Mouse (Mus musculus) MEL (cell line): ENCODE data around the gene Lrrn4cl. TPM values are rescaled to one million over a fixed set of nuclear protein-coding genes. Genes with fewer than 3 reads are reported as not detected.

Experiments used
- DNase-seq: peaks from one replicate; pipeline ENCODE4 v3.0.0; 2011; ENCODE audit warnings: low read depth, low spot score
- H3K27ac ChIP-seq: 2 replicates; pipeline ENCODE4 v1.5.1; 2012; ENCODE audit warnings: low read depth, mild to moderate bottlenecking, control low read depth, low read length, moderate library complexity; ENCODE audit not compliant: control insufficient read depth
- H3K27me3 ChIP-seq, 2 experiments: fragments of 150-350 bp in 1 of 2; sonication (generic) in 1 of 2; 2 replicates each; pipeline ENCODE4 v1.6.1; 2012; ENCODE audit warnings: low read length in 2 of 2, mild to moderate bottlenecking in 2 of 2, improper control_type of control experiment in 1 of 2, moderate library complexity in 1 of 2; ENCODE audit not compliant: insufficient read depth in 2 of 2, control insufficient read depth in 1 of 2
- H3K36me3 ChIP-seq, 2 experiments: 2 replicates each; pipeline ENCODE4 v1.6.1; 2012 to 2014; ENCODE audit warnings: low read length in 2 of 2, improper control_type of control experiment in 1 of 2, inconsistent platforms in 1 of 2, mild to moderate bottlenecking in 1 of 2; ENCODE audit not compliant: insufficient read depth in 2 of 2, control insufficient read depth in 1 of 2
- H3K4me1 ChIP-seq, 2 experiments: fragments of 150-350 bp in 1 of 2; sonication (generic) in 1 of 2; 2 replicates each; pipeline ENCODE4 v1.6.1; 2012; ENCODE audit warnings: low read length in 2 of 2, improper control_type of control experiment in 1 of 2, mild to moderate bottlenecking in 1 of 2; ENCODE audit not compliant: insufficient read depth in 2 of 2, control insufficient read depth in 1 of 2
- H3K4me3 ChIP-seq, 2 experiments: fragments of 150-350 bp in 1 of 2; sonication (generic) in 1 of 2; 2 replicates each; pipeline ENCODE4 v1.5.1; 2012; ENCODE audit warnings: low read depth in 2 of 2, low read length in 2 of 2, mild to moderate bottlenecking in 2 of 2, moderate library complexity in 2 of 2, control low read depth in 1 of 2, improper control_type of control experiment in 1 of 2; ENCODE audit not compliant: control insufficient read depth in 1 of 2, insufficient read depth in 1 of 2
- H3K79me2 ChIP-seq: 2 replicates; pipeline ENCODE4 v1.6.1; 2012; ENCODE audit warnings: mild to moderate bottlenecking, low read length, moderate library complexity; ENCODE audit not compliant: control insufficient read depth, poor library complexity, insufficient read depth
- H3K9ac ChIP-seq: 2 replicates; pipeline ENCODE4 v1.6.1; 2012; ENCODE audit warnings: low read depth, mild to moderate bottlenecking, control low read depth, low read length, moderate library complexity; ENCODE audit not compliant: control insufficient read depth, poor library complexity, severe bottlenecking
- H3K9me3 ChIP-seq: fragments of 150-350 bp; sonication (generic); replicated peaks from 2 replicates; pipeline ENCODE4 v1.6.1; 2012; ENCODE audit warnings: mild to moderate bottlenecking, low read length, improper control_type of control experiment, moderate library complexity; ENCODE audit not compliant: insufficient read depth
- CHD1 ChIP-seq: IDR thresholded peaks from 2 replicates; pipeline ENCODE4 v1.6.1; 2012; ENCODE audit warnings: low read depth, mild to moderate bottlenecking, inconsistent platforms, low read length, improper control_type of control experiment
- CHD2 ChIP-seq: IDR thresholded peaks from 2 replicates; pipeline ENCODE4 v1.6.1; 2011; ENCODE audit warnings: low read length, improper control_type of control experiment
- GATA1 ChIP-seq: IDR thresholded peaks from 2 replicates; pipeline ENCODE4 v1.6.1; 2011; ENCODE audit warnings: low read depth, low read length, improper control_type of control experiment
- MAZ ChIP-seq: IDR thresholded peaks from 2 replicates; pipeline ENCODE4 v1.6.1; 2012; ENCODE audit warnings: low read depth, mild to moderate bottlenecking, inconsistent platforms, low read length, improper control_type of control experiment
- RCOR1 ChIP-seq: IDR thresholded peaks from 2 replicates; pipeline ENCODE4 v1.6.1; 2012; ENCODE audit warnings: low read depth, mild to moderate bottlenecking, inconsistent platforms, low read length, improper control_type of control experiment
- SMC3 ChIP-seq: IDR thresholded peaks from 2 replicates; pipeline ENCODE4 v1.6.1; 2011; ENCODE audit warnings: low read depth, low read length, improper control_type of control experiment
- TAL1 ChIP-seq: IDR thresholded peaks from 2 replicates; pipeline ENCODE4 v1.6.1; 2012; ENCODE audit warnings: mild to moderate bottlenecking, inconsistent platforms, low read length, moderate library complexity, mixed read lengths
- TCF12 ChIP-seq: IDR thresholded peaks from 2 replicates; pipeline ENCODE4 v1.6.1; 2014; ENCODE audit warnings: low read depth, mild to moderate bottlenecking, inconsistent platforms, low read length, improper control_type of control experiment, moderate library complexity
- ZMIZ1 ChIP-seq: IDR thresholded peaks from 2 replicates; pipeline ENCODE4 v1.6.1; 2012; ENCODE audit warnings: low read depth, mild to moderate bottlenecking, inconsistent platforms, low read length, improper control_type of control experiment, moderate library complexity
- polyA plus RNA-seq, 2 experiments: library from polyadenylated mRNA; stranded (reverse) in 1 of 2; unstranded in 1 of 2; fragments of >175 nt in 1 of 2; fragments of >200 nt in 1 of 2; gene quantifications; 2 replicates each; pipeline versions ENCODE4 v1.2.1 to v1.2.4; 2012; ENCODE audit warnings: low replicate concordance in 2 of 2, low read depth in 1 of 2; ENCODE audit not compliant: insufficient read length in 2 of 2, insufficient read depth in 1 of 2, missing spikeins in 1 of 2
- total RNA-seq: library from RNA; depleted of rRNA; stranded (reverse); fragments of 300-350 nt; gene quantifications from 2 replicates; pipeline ENCODE4 v1.2.3, GENCODE M21; 2012; rRNA removed

The Lrrn4cl gene
- total and polyA plus RNA-seq, 3 experiments = 0.15 to 0.54 TPM; not detected in 1

- H3K4me1 ChIP-seq = peaks cover 2 to 6% of the 10 kb centered on the region in 2 experiments; a peak in 3 of 4 replicates
- no peak overlapping the region for H3K9ac ChIP-seq
- TF ChIP-seq MAZ (no peak), TAL1 (no peak), TCF12 (no peak), ZMIZ1 (no peak), RCOR1 (no peak), CHD1 (no peak), GATA1 (no peak), SMC3 (no peak), CHD2 (no peak)
These were observed 52.8 kb downstream of the Lrrn4cl start for GRCm38 (mm10) chr19:8903412-8903811.

More at GRCm38 (mm10) chr19:8903412-8903811, 52.8 kb downstream of the Lrrn4cl start:
- H3K36me3 ChIP-seq = peaks cover 11 to 14% of the 10 kb centered on the region in 2 experiments
- DNase-seq = no peak
- no peaks in the 10 kb centered on the region for H3K27me3 ChIP-seq
- H3K27ac ChIP-seq = no peak overlapping the region
- H3K9me3 ChIP-seq = no peaks in the 10 kb centered on the region
- no peak overlapping the region for H3K4me3 ChIP-seq
- H3K79me2 ChIP-seq = peaks cover 16% of the 10 kb centered on the region

Other genes starting within 250 kb of the Lrrn4cl start
Only the 30 nearest of the 33 such genes appear.
- gene Slc3a2, start 127.4 kb upstream of the Lrrn4cl start, total RNA-seq = 164 and 253 TPM in 2 replicates
- gene Slc3a2, start 127.4 kb upstream of the Lrrn4cl start, polyA plus RNA-seq = 100 to 1,000 TPM; 428 to 670 TPM
- 158 and 208 TPM in 2 replicates for gene Wdr74, start 114.9 kb upstream of the Lrrn4cl start, total RNA-seq
- 100 to 1,000 TPM; 208 to 803 TPM for gene Wdr74, start 114.9 kb upstream of the Lrrn4cl start, polyA plus RNA-seq
- 3.0 and 3.3 TPM in 2 replicates for gene 1700092M07Rik, start 110.0 kb upstream of the Lrrn4cl start, total RNA-seq
- 1 to 10 TPM in 1 of 2 experiments, not detected in 1; 4.3 TPM for gene 1700092M07Rik, start 110.0 kb upstream of the Lrrn4cl start, polyA plus RNA-seq
- gene Stx5a, start 109.4 kb upstream of the Lrrn4cl start, total RNA-seq = 27.5 and 28.7 TPM in 2 replicates
- 10 to 100 TPM in 1 of 2 experiments, not detected in 1; 50.0 TPM for gene Stx5a, start 109.4 kb upstream of the Lrrn4cl start, polyA plus RNA-seq
- 107 and 122 TPM in 2 replicates for gene Nxf1, start 93.7 kb upstream of the Lrrn4cl start, total RNA-seq
- gene Nxf1, start 93.7 kb upstream of the Lrrn4cl start, polyA plus RNA-seq = 100 to 1,000 TPM; 231 to 296 TPM
- gene Tmem223, start 79.8 kb upstream of the Lrrn4cl start, total RNA-seq = 7.5 and 7.8 TPM in 2 replicates
- 10 to 100 TPM in 1 of 2 experiments, not detected in 1; 23.2 TPM for gene Tmem223, start 79.8 kb upstream of the Lrrn4cl start, polyA plus RNA-seq
- gene Tmem179b, start 76.3 kb upstream of the Lrrn4cl start, total RNA-seq = 49.2 and 60.0 TPM in 2 replicates
- gene Tmem179b, start 76.3 kb upstream of the Lrrn4cl start, polyA plus RNA-seq = 100 to 1,000 TPM in 1 of 2 experiments, not detected in 1; 101 TPM
- gene Taf6l, start 64.4 kb upstream of the Lrrn4cl start, total RNA-seq = 15.3 and 18.3 TPM in 2 replicates
- 10 to 100 TPM in 1 of 2 experiments, not detected in 1; 25.5 TPM for gene Taf6l, start 64.4 kb upstream of the Lrrn4cl start, polyA plus RNA-seq
- gene Polr2g, start 52.2 kb upstream of the Lrrn4cl start, total RNA-seq = 165 and 188 TPM in 2 replicates
- 100 to 1,000 TPM in 1 of 2 experiments, not detected in 1; 181 TPM for gene Polr2g, start 52.2 kb upstream of the Lrrn4cl start, polyA plus RNA-seq
- gene Zbtb3, start 48.2 kb upstream of the Lrrn4cl start, total RNA-seq = 2.6 and 2.9 TPM in 2 replicates
- 1 to 10 TPM in 1 of 2 experiments, not detected in 1; 2.4 TPM for gene Zbtb3, start 48.2 kb upstream of the Lrrn4cl start, polyA plus RNA-seq
- 22.9 and 24.2 TPM in 2 replicates for gene Ttc9c, start 31.4 kb upstream of the Lrrn4cl start, total RNA-seq
- 10 to 100 TPM in 1 of 2 experiments, not detected in 1; 29.8 TPM for gene Ttc9c, start 31.4 kb upstream of the Lrrn4cl start, polyA plus RNA-seq
- gene Hnrnpul2, start 30.8 kb upstream of the Lrrn4cl start, total RNA-seq = 39.4 and 44.6 TPM in 2 replicates
- gene Hnrnpul2, start 30.8 kb upstream of the Lrrn4cl start, polyA plus RNA-seq = 100 to 1,000 TPM; 106 to 174 TPM
- 0.23 TPM in 1 of 2 replicates, not detected in the other for gene AC129217.1, start 21.0 kb upstream of the Lrrn4cl start, total RNA-seq
- 10 to 100 TPM in 1 of 2 experiments, not detected in 1; 53.4 TPM for gene AC129217.1, start 21.0 kb upstream of the Lrrn4cl start, polyA plus RNA-seq
- 26.0 and 29.5 TPM in 2 replicates for gene Bscl2, start 13.3 kb upstream of the Lrrn4cl start, total RNA-seq
- 10 to 100 TPM in 1 of 2 experiments, not detected in 1; 51.3 TPM for gene Bscl2, start 13.3 kb upstream of the Lrrn4cl start, polyA plus RNA-seq
- gene Gng3, start 11.6 kb upstream of the Lrrn4cl start, total RNA-seq = 0.15 and 0.29 TPM in 2 replicates
- 1 to 10 TPM in 1 of 2 experiments, not detected in 1; 2.5 TPM for gene Gng3, start 11.6 kb upstream of the Lrrn4cl start, polyA plus RNA-seq
- gene Ubxn1, start 20.7 kb downstream of the Lrrn4cl start, total RNA-seq = 179 and 187 TPM in 2 replicates
- 100 to 1,000 TPM in 1 of 2 experiments, not detected in 1; 366 TPM for gene Ubxn1, start 20.7 kb downstream of the Lrrn4cl start, polyA plus RNA-seq
- 46.3 and 49.4 TPM in 2 replicates for gene Uqcc3, start 30.2 kb downstream of the Lrrn4cl start, total RNA-seq
- gene Uqcc3, start 30.2 kb downstream of the Lrrn4cl start, polyA plus RNA-seq = 10 to 100 TPM in 1 of 2 experiments, not detected in 1; 55.0 TPM
- 10.3 and 15.5 TPM in 2 replicates for gene Lbhd1, start 33.0 kb downstream of the Lrrn4cl start, total RNA-seq
- 100 to 1,000 TPM in 1 of 2 experiments, 10 to 100 TPM in 1; 46.5 to 123 TPM for gene Lbhd1, start 33.0 kb downstream of the Lrrn4cl start, polyA plus RNA-seq
- gene Gm49403, start 33.2 kb downstream of the Lrrn4cl start, total RNA-seq = not detected in 2 replicates
- not detected for gene Gm49403, start 33.2 kb downstream of the Lrrn4cl start, polyA plus RNA-seq
- 171 and 184 TPM in 2 replicates for gene 1810009A15Rik, start 38.1 kb downstream of the Lrrn4cl start, total RNA-seq
- gene 1810009A15Rik, start 38.1 kb downstream of the Lrrn4cl start, polyA plus RNA-seq = 100 to 1,000 TPM in 1 of 2 experiments, not detected in 1; 189 TPM
- 0.77 TPM in 1 of 2 replicates, not detected in the other for gene Gm49416, start 38.2 kb downstream of the Lrrn4cl start, total RNA-seq
- gene Gm49416, start 38.2 kb downstream of the Lrrn4cl start, polyA plus RNA-seq = 10 to 100 TPM in 1 of 2 experiments, not detected in 1; 31.2 TPM
- 38.1 and 43.9 TPM in 2 replicates for gene Ints5, start 42.2 kb downstream of the Lrrn4cl start, total RNA-seq
- 10 to 100 TPM in 1 of 2 experiments, not detected in 1; 51.5 TPM for gene Ints5, start 42.2 kb downstream of the Lrrn4cl start, polyA plus RNA-seq
- 104 and 122 TPM in 2 replicates for gene Ganab, start 47.3 kb downstream of the Lrrn4cl start, total RNA-seq
- 100 to 1,000 TPM in 1 of 2 experiments, not detected in 1; 123 TPM for gene Ganab, start 47.3 kb downstream of the Lrrn4cl start, polyA plus RNA-seq
- 21.0 and 26.2 TPM in 2 replicates for gene B3gat3, start 69.6 kb downstream of the Lrrn4cl start, total RNA-seq
- 10 to 100 TPM in 1 of 2 experiments, not detected in 1; 35.4 TPM for gene B3gat3, start 69.6 kb downstream of the Lrrn4cl start, polyA plus RNA-seq
- gene Rom1, start 78.6 kb downstream of the Lrrn4cl start, total RNA-seq = 1.6 and 4.1 TPM in 2 replicates
- 1 to 10 TPM in 1 of 2 experiments, not detected in 1; 3.1 TPM for gene Rom1, start 78.6 kb downstream of the Lrrn4cl start, polyA plus RNA-seq
- gene Eml3, start 78.8 kb downstream of the Lrrn4cl start, total RNA-seq = 13.0 and 16.6 TPM in 2 replicates
- 10 to 100 TPM in 1 of 2 experiments, not detected in 1; 23.4 TPM for gene Eml3, start 78.8 kb downstream of the Lrrn4cl start, polyA plus RNA-seq
- 150 and 171 TPM in 2 replicates for gene Mta2, start 91.1 kb downstream of the Lrrn4cl start, total RNA-seq
- gene Mta2, start 91.1 kb downstream of the Lrrn4cl start, polyA plus RNA-seq = 100 to 1,000 TPM; 116 to 167 TPM
- gene Tut1, start 103.1 kb downstream of the Lrrn4cl start, total RNA-seq = 54.6 and 54.9 TPM in 2 replicates
- 10 to 100 TPM in 1 of 2 experiments, not detected in 1; 68.2 TPM for gene Tut1, start 103.1 kb downstream of the Lrrn4cl start, polyA plus RNA-seq
- 1,362 and 1,397 TPM in 2 replicates for gene Eef1g, start 116.3 kb downstream of the Lrrn4cl start, total RNA-seq
- gene Eef1g, start 116.3 kb downstream of the Lrrn4cl start, polyA plus RNA-seq = 1,000 to 10,000 TPM; 1,691 to 1,817 TPM
- gene Ahnak, start 138.5 kb downstream of the Lrrn4cl start, total RNA-seq = 1.2 and 1.3 TPM in 2 replicates
- gene Ahnak, start 138.5 kb downstream of the Lrrn4cl start, polyA plus RNA-seq = 1 to 10 TPM in 1 of 2 experiments, not detected in 1; 2.2 TPM